Mouse (Mus musculus) forebrain, postnatal 0 days (tissue): ENCODE measurements around the gene Sesn1. TPM values are rescaled to one million over a fixed set of nuclear protein-coding genes. Genes with fewer than 3 reads are reported as not detected.

Experiments
- ATAC-seq: fragments of 200-750 bp; cut with Nextera tagmentation; 2 replicates; pipeline ENCODE4 v1.8.0; 2017; ENCODE audit warnings: mild to moderate bottlenecking, moderate library complexity
- DNase-seq: peaks from one replicate; pipeline ENCODE4 v3.0.0-alpha.2; 2015
- H3K27ac ChIP-seq: fragments of 300-500 bp; sonication (generic); 2 replicates; pipeline ENCODE4 v1.5.1; 2014; ENCODE audit warnings: low read depth, mild to moderate bottlenecking, antibody characterized with exemption, low read length, moderate library complexity, mixed read lengths
- H3K27me3 ChIP-seq: fragments of 300-500 bp; sonication (generic); 2 replicates; pipeline ENCODE4 v1.6.1; 2014; ENCODE audit warnings: mild to moderate bottlenecking, low read length, mixed read lengths; ENCODE audit not compliant: insufficient read depth
- H3K36me3 ChIP-seq: fragments of 300-500 bp; sonication (generic); 2 replicates; pipeline ENCODE4 v1.6.1; 2014; ENCODE audit warnings: mild to moderate bottlenecking, moderate library complexity; ENCODE audit not compliant: insufficient read depth
- H3K4me1 ChIP-seq: fragments of 300-500 bp; sonication (generic); 2 replicates; pipeline ENCODE4 v1.6.1; 2014; ENCODE audit warnings: antibody characterized with exemption; ENCODE audit not compliant: insufficient read depth
- H3K4me2 ChIP-seq: fragments of 300-500 bp; sonication (generic); 2 replicates; pipeline ENCODE4 v1.6.1; 2014; ENCODE audit warnings: low read depth, mild to moderate bottlenecking, moderate library complexity
- H3K4me3 ChIP-seq: fragments of 300-500 bp; sonication (generic); 2 replicates; pipeline ENCODE4 v1.5.1; 2014; ENCODE audit warnings: low read depth, low read length, mixed read lengths
- H3K9ac ChIP-seq: fragments of 300-500 bp; sonication (generic); 2 replicates; pipeline ENCODE4 v1.6.1; 2014; ENCODE audit warnings: mild to moderate bottlenecking
- H3K9me3 ChIP-seq: fragments of 300-500 bp; sonication (generic); 2 replicates; pipeline ENCODE4 v1.6.1; 2016; ENCODE audit warnings: low read length
- CTCF ChIP-seq: sonication (generic); IDR thresholded peaks from 2 replicates; pipeline ENCODE4 v1.5.1; 2016; ENCODE audit warnings: antibody characterized with exemption, control low read depth, low read depth
- WGBS: fragments of 180-500 bp; shearing (Covaris S2); extraction: QIAGEN DNeasy Blood & Tissue Kit; methylation state at CpG from one replicate; pipeline ENCODE4 v1.1.7; 2014; 5-methylcytosine and 5-hydroxymethylcytosine counted together
- polyA plus RNA-seq: library from polyadenylated mRNA; unstranded; fragments of >200 nt; fragmentation: Nextera tagmentation; extraction: Ambion mirVana; gene quantifications from 2 replicates; pipeline ENCODE4 v1.2.1, GENCODE M21; 2015
- total RNA-seq: library from RNA; depleted of rRNA; stranded (reverse); fragments of >200 nt; gene quantifications from 2 replicates; pipeline ENCODE4 v1.2.3, GENCODE M21; 2014

Sesn1 gene
- total and polyA plus RNA-seq, 2 experiments from 2014 or later, result 34.0 to 43.4 TPM

- ATAC-seq (no peak), DNase-seq (no peak)
- H3K36me3 ChIP-seq, result no peaks in the 10 kb centered on the region
- H3K4me3 ChIP-seq, result no peak overlapping the region
- H3K4me1 ChIP-seq, result peaks cover 16% of the 10 kb centered on the region
- no peak overlapping the region for H3K27ac ChIP-seq
- no peak overlapping the region for H3K4me2 ChIP-seq
- no peak for TF ChIP-seq CTCF
- H3K9ac ChIP-seq, result no peak overlapping the region
- no peaks in the 10 kb centered on the region for H3K9me3 ChIP-seq
- H3K27me3 ChIP-seq, result no peaks in the 10 kb centered on the region
Measured at GRCm38 (mm10) chr10:41890537-41890936, 80.8 kb downstream of the Sesn1 start.

GRCm38 (mm10) chr10:41891312-41891711 is 81.6 kb downstream of the Sesn1 start:
- TF ChIP-seq CTCF, result no peak
- no peak for ATAC-seq

GRCm38 (mm10) chr10:41893433-41894411 is 84.0 kb downstream of the Sesn1 start:
- Histone ChIP-seq H3K4me2 (no peak overlapping the region), H3K9me3 (no peaks in the 10 kb centered on the region), H3K27ac (no peak overlapping the region; the same call in 1 of the 2 replicates), H3K4me1 (peaks cover 13% of the 10 kb centered on the region), H3K27me3 (no peaks in the 10 kb centered on the region), H3K9ac (no peak overlapping the region), H3K4me3 (no peak overlapping the region), H3K36me3 (peaks cover 17% of the 10 kb centered on the region)
- no peak for TF ChIP-seq CTCF
- no peak for DNase-seq
- no peak for ATAC-seq
- 37% methylated on average over 4 of the region's 4 CpGs for WGBS

More at GRCm38 (mm10) chr10:41891312-41891711, 81.6 kb downstream of the Sesn1 start:
- WGBS, result 91% methylated on average over 4 of the region's 4 CpGs
- H3K27me3 ChIP-seq, result no peaks in the 10 kb centered on the region
- H3K4me2 ChIP-seq, result no peak overlapping the region
- no peak for DNase-seq
- H3K9ac ChIP-seq, result no peak overlapping the region
- no peak overlapping the region for H3K4me3 ChIP-seq
- H3K27ac ChIP-seq, result no peak overlapping the region
- H3K9me3 ChIP-seq, result no peaks in the 10 kb centered on the region
- H3K4me1 ChIP-seq, result peaks cover 16% of the 10 kb centered on the region
- peaks cover 5% of the 10 kb centered on the region; the same call in 1 of the 2 replicates for H3K36me3 ChIP-seq

- H3K9me3 ChIP-seq, result no peaks in the 10 kb centered on the region
- H3K36me3 ChIP-seq, result peaks cover 22% of the 10 kb centered on the region
- no peaks in the 10 kb centered on the region for H3K27me3 ChIP-seq
- DNase-seq (no peak), ATAC-seq (no peak)
- H3K4me1 ChIP-seq, result no peaks in the 10 kb centered on the region
- no peak overlapping the region for H3K9ac ChIP-seq
- H3K4me3 ChIP-seq, result no peak overlapping the region
- H3K27ac ChIP-seq, result no peak overlapping the region
- no peak overlapping the region for H3K4me2 ChIP-seq
- TF ChIP-seq CTCF, result no peak
Measured at GRCm38 (mm10) chr10:41896425-41896824, 86.7 kb downstream of the Sesn1 start.

- DNase-seq (no peak), ATAC-seq (no peak)
- H3K4me3 ChIP-seq, result no peak overlapping the region
- no peaks in the 10 kb centered on the region for H3K4me1 ChIP-seq
- 94% methylated on average over 2 of the region's 2 CpGs for WGBS
- H3K27ac ChIP-seq, result no peak overlapping the region
- H3K4me2 ChIP-seq, result no peak overlapping the region
- H3K9ac ChIP-seq, result no peak overlapping the region
- peaks cover 22% of the 10 kb centered on the region for H3K36me3 ChIP-seq
- no peaks in the 10 kb centered on the region for H3K9me3 ChIP-seq
- TF ChIP-seq CTCF, result no peak
- no peaks in the 10 kb centered on the region for H3K27me3 ChIP-seq
Measured at GRCm38 (mm10) chr10:41896865-41897264, 87.1 kb downstream of the Sesn1 start.

- no peak for DNase-seq
- Histone ChIP-seq H3K27me3 (no peaks in the 10 kb centered on the region), H3K36me3 (peaks cover 33% of the 10 kb centered on the region), H3K9ac (no peak overlapping the region), H3K4me3 (no peak overlapping the region), H3K9me3 (no peaks in the 10 kb centered on the region), H3K4me1 (no peaks in the 10 kb centered on the region), H3K4me2 (no peak overlapping the region), H3K27ac (no peak overlapping the region)
- TF ChIP-seq CTCF, result no peak
- 94% methylated on average over 8 of the region's 8 CpGs for WGBS
- ATAC-seq, result no peak
Measured at GRCm38 (mm10) chr10:41901456-41901855, 91.7 kb downstream of the Sesn1 start.

GRCm38 (mm10) chr10:41901864-41902263 is 92.1 kb downstream of the Sesn1 start:
- H3K27ac ChIP-seq, result no peak overlapping the region
- H3K4me3 ChIP-seq, result no peak overlapping the region
- H3K4me1 ChIP-seq, result no peaks in the 10 kb centered on the region
- H3K9ac ChIP-seq, result no peak overlapping the region
- no peak for TF ChIP-seq CTCF
- no peaks in the 10 kb centered on the region for H3K9me3 ChIP-seq
- no peak for ATAC-seq
- no peak overlapping the region for H3K4me2 ChIP-seq
- no peak for DNase-seq
- 79% methylated on average over 6 of the region's 6 CpGs for WGBS
- H3K36me3 ChIP-seq, result peaks cover 35% of the 10 kb centered on the region
- H3K27me3 ChIP-seq, result no peaks in the 10 kb centered on the region
